Mouse (Mus musculus) lung, adult 2 months (tissue): ENCODE data around the gene Bloc1s4. TPM values are rescaled to one million over a fixed set of nuclear protein-coding genes. Genes with fewer than 3 reads are reported as not detected.

Experiments
- DNase-seq: peaks from one replicate; pipeline ENCODE4 v3.0.0; 2022
- H3K4me1 ChIP-seq: fragments of 200-500 bp; 2 replicates; pipeline ENCODE4 v1.6.1; 2011; ENCODE audit warnings: low read length; ENCODE audit not compliant: control insufficient read depth, insufficient read depth
- H3K4me3 ChIP-seq: fragments of 200-500 bp; replicated peaks from 2 replicates; pipeline ENCODE3; 2011; ENCODE audit warnings: low read depth, mild to moderate bottlenecking, control low read depth, low read length; ENCODE audit errors: extremely low read depth
- CTCF ChIP-seq: fragments of 200-500 bp; IDR thresholded peaks from 2 replicates; pipeline ENCODE4 v1.5.1; 2011; ENCODE audit warnings: mild to moderate bottlenecking, low read length, control low read depth; ENCODE audit not compliant: insufficient read depth
- POLR2A ChIP-seq: fragments of 200-500 bp; IDR thresholded peaks from 2 replicates; pipeline ENCODE4 v1.6.1; 2011; ENCODE audit warnings: low read depth, mild to moderate bottlenecking, control low read depth, low read length, borderline replicate concordance; ENCODE audit errors: extremely low read depth
- WGBS: fragments of 180-500 bp; shearing (Covaris S2); methylation state at CpG from one replicate; pipeline ENCODE4 v1.1.7; 2018; 5-methylcytosine and 5-hydroxymethylcytosine counted together
- polyA plus RNA-seq: library from polyadenylated mRNA; depleted of rRNA; stranded (reverse); fragments of >200 nt; gene quantifications from 2 replicates; pipeline ENCODE4 v1.2.3, GENCODE M21; 2012

Gene Bloc1s4
- polyA plus RNA-seq, 1 experiment: 25.7 TPM

- TF ChIP-seq CTCF (no peak), POLR2A (no peak)
- Histone ChIP-seq H3K4me1 (no peaks in the 10 kb centered on the region), H3K4me3 (no peak overlapping the region)
- DNase-seq: no peak
- 44% methylated on average over 9 of the region's 9 CpGs for WGBS
These were observed 27.6 kb upstream of the Bloc1s4 start for GRCm38 (mm10) chr5:36776021-36776575.

GRCm38 (mm10) chr5:36775317-36775716, 26.9 kb upstream of the Bloc1s4 start:
- H3K4me3 ChIP-seq: no peak overlapping the region
- TF ChIP-seq CTCF (no peak), POLR2A (no peak)
- no peaks in the 10 kb centered on the region for H3K4me1 ChIP-seq
- DNase-seq: no peak
- WGBS: 83% methylated on average over 2 of the region's 2 CpGs

- WGBS: 79% methylated on average over 5 of the region's 5 CpGs
- H3K4me3 ChIP-seq: no peak overlapping the region
- TF ChIP-seq POLR2A (no peak), CTCF (no peak)
- H3K4me1 ChIP-seq: no peaks in the 10 kb centered on the region
- DNase-seq: no peak
These were observed 24.1 kb upstream of the Bloc1s4 start for GRCm38 (mm10) chr5:36772586-36772985.

GRCm38 (mm10) chr5:36769603-36770002, 21.2 kb upstream of the Bloc1s4 start:
- no peak overlapping the region for H3K4me3 ChIP-seq
- H3K4me1 ChIP-seq: no peaks in the 10 kb centered on the region
- 55% methylated on average over 3 of the region's 3 CpGs for WGBS
- TF ChIP-seq POLR2A: no peak
- TF ChIP-seq CTCF: no peak
- no peak for DNase-seq

- H3K4me1 ChIP-seq: no peaks in the 10 kb centered on the region
- TF ChIP-seq POLR2A (no peak), CTCF (no peak)
- DNase-seq: no peak
- 24% methylated on average over 10 of the region's 10 CpGs for WGBS
- no peak overlapping the region for H3K4me3 ChIP-seq
These were observed 18.7 kb upstream of the Bloc1s4 start for GRCm38 (mm10) chr5:36766958-36767703.

- WGBS: 38% methylated on average over 4 of the region's 4 CpGs
- H3K4me3 ChIP-seq: no peak overlapping the region
- H3K4me1 ChIP-seq: no peaks in the 10 kb centered on the region
- no peak for DNase-seq
- TF ChIP-seq POLR2A: no peak
- no peak for TF ChIP-seq CTCF
These were observed 11.4 kb upstream of the Bloc1s4 start for GRCm38 (mm10) chr5:36759848-36760247.

- no peak for DNase-seq
- Histone ChIP-seq H3K4me3 (no peak overlapping the region), H3K4me1 (no peaks in the 10 kb centered on the region)
- 64% methylated on average over 5 of the region's 5 CpGs for WGBS
- TF ChIP-seq POLR2A: no peak
- TF ChIP-seq CTCF: peak; percentile 36; the same call in 1 of the 2 replicates
These were observed 8.6 kb upstream of the Bloc1s4 start for GRCm38 (mm10) chr5:36757033-36757432.

- H3K4me3 ChIP-seq: no peak overlapping the region
- TF ChIP-seq POLR2A: no peak
- TF ChIP-seq CTCF: no peak
- WGBS: 74% methylated on average over 9 of the region's 9 CpGs
- DNase-seq: no peak
- H3K4me1 ChIP-seq: peaks cover 6% of the 10 kb centered on the region
These were observed 1.9 kb upstream of the Bloc1s4 start for GRCm38 (mm10) chr5:36750119-36751078.

GRCm38 (mm10) chr5:36747794-36748535, 485 bp downstream of the Bloc1s4 start:
- Histone ChIP-seq H3K4me3 (peak overlapping the region; percentile 99), H3K4me1 (peaks cover 6% of the 10 kb centered on the region)
- DNase-seq: no peak
- WGBS: 1% methylated on average over 74 of the region's 76 CpGs
- TF ChIP-seq CTCF (no peak), POLR2A (no peak)
